Mouse (Mus musculus) adrenal gland, adult 18-20 months (tissue): Measurements from ENCODE around the gene Psmc3. TPM values are rescaled to one million over a fixed set of nuclear protein-coding genes. Genes with fewer than 3 reads are reported as not detected.

ENCODE experiments used
- DNase-seq, 2 experiments: peaks; one replicate each; pipeline ENCODE4 v3.0.0; 2021 to 2022; ENCODE audit warnings: low spot score in 2 of 2
- total RNA-seq, 2 experiments: library from RNA; stranded (reverse); gene quantifications; 1 replicate in 1 of 2; 2 replicates in 1 of 2; pipeline ENCODE4 v1.2.3; 2021

Psmc3 gene
- total RNA-seq, 2 experiments from 2014 or later: 197 to 212 TPM

DNA sequence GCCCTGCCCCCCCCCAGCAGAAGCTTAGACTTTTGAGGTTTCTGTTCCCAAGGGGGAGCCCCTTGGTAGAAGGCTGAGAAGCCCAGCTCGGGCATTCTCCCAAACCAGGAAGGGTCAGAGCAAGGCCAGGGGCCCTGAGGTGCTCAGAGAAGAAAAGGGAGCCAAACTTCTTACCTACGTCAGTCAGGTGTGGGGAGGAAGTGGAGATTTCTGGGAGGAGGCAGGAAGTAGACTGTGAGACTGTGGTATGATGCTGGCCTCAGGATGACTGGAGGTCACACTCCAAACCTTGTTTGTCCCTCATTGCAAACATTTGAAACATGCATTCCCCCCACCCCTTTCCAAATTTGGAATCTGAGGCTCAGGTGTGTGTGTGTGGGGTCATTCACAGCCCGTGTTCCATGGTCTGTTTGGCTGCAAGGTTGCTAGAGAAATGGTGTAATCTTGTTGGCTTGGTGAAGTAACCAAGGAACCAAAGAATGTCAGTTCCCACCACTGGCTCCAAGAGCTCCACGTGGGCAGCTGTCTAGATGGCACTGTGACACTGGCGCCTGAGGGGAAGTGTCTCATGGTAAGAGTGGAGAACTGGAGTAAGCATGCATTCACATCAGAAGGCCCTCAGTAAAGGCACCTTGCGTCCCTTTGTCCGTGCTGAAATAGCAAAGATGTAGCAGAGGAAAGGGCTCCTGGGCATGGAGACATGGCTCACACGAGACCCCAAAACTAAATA, 27.1 kb downstream of the Psmc3 start:
- no peak for DNase-seq

- no peak for DNase-seq
Measured at GRCm38 (mm10) chr2:91081775-91082695, 28.2 kb downstream of the Psmc3 start, which contains the start of gene Spi1. Gene Spi1, plus strand, starts transcription at chr2:91082390.

- DNase-seq: peak in 1 of 2 experiments; percentile 45
Measured at GRCm38 (mm10) chr2:91082844-91083243, 29.0 kb downstream of the Psmc3 start.

- no peak for DNase-seq
Measured at GRCm38 (mm10) chr2:91083366-91083940, 29.6 kb downstream of the Psmc3 start.

GRCm38 (mm10) chr2:91084179-91084820, 30.5 kb downstream of the Psmc3 start:
- no peak for DNase-seq

DNA sequence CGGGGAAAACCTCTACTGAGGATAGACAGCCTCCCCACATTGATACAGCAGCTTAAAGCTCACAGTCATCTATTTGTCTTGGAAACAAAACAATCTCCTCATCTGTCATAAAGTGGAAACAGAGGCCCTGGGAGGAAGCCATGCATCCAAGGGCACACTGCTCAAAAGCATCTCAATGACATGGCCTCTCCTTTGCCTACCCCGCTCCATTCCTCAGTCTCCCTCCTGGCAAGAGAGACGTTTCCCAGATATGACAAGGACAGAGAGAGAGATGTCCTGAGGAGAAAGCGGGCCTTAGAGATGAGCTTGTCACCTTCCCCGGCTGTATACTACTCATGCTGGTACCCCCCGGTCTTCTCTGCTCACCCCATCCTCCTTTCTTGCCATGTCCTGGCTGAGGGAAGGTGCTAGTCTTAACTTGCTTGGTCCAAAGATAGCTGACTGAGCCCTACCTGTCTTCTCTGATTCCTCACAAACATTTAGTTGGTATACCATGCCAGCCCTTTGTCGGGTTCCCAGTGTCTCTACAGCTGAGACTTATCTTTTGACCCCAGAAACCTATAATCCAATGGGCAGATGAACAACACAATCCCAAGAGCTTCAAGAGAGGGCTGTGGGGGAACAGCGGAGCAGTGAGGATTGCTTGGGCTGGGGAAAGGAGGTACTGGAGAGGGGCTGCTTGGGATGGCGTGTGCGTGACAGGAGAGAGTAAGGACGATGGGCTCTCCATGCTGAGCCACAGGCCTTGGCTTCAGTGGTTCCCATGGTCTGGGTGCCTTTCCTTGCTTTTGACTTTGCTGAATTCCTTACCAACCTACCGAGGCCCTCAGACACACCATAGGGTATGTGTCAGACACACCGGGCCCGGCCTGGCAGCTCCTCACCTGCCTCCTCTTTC, 31.9 kb downstream of the Psmc3 start:
- DNase-seq: no peak

DNA sequence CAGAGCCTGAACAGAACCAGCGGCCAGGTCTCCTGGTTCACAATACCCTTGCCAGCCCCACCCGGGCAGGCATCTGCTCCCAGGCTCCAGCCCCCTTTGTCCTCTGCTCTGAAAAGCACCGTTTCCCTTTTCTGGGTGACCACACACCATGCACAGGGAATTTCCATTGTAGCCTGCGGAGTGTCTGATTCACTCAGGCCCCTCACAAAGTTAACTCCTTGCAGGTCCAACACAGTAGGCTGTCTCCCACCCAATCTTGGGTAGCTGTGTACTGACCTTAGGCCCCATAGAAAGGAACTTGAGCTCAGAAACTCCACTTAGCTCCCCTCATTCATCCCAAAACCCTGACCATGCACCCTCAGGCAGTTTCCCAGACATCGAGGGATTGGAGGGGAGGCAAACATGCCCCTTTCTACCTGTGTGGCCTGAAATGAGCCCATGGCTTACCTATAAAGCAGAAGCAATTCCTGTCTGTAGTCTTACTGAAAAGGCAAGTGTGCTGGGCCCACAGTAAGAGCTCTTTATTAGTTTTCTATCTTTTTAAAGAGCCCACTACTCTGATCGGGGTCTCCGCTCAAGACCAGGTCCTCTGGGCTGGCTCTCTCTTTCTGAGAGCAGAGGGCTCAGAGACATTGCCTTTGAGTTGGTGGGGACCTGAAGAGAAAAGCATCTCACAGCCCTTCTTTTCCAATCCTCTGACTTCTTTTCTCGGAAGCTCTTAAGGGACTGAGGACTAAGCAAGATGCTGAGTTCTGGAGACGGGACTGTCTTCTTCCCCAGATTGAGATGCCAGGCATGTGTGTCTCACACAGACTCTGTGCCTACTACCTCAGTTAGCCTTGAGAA, 32.8 kb downstream of the Psmc3 start:
- DNase-seq: no peak

- DNase-seq: no peak
Measured at GRCm38 (mm10) chr2:91087453-91087852, 33.6 kb downstream of the Psmc3 start.

DNA sequence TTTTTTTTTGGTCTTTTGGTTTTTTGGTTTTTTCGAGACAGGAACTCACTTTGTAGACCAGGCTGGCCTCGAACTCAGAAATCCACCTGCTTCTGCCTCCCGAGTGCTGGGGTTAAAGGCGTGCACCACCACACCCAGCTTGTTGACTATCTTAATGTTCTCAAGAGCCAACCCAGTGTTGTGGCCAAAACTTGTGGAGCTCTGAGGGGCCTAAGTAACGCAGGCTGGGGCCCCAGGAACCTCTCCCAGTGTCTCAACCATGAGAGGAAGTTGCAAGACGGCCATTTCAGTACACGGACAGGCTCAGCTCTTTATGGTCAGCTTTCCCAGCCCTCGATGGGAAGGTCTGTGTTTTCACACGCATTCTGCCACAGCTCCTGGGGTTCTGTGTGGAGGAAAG, 35.2 kb downstream of the Psmc3 start:
- DNase-seq: no peak

GRCm38 (mm10) chr2:91090208-91090607, 36.4 kb downstream of the Psmc3 start:
- no peak for DNase-seq

- DNase-seq: no peak
Measured at GRCm38 (mm10) chr2:91090827-91091226, 37.0 kb downstream of the Psmc3 start.

DNA sequence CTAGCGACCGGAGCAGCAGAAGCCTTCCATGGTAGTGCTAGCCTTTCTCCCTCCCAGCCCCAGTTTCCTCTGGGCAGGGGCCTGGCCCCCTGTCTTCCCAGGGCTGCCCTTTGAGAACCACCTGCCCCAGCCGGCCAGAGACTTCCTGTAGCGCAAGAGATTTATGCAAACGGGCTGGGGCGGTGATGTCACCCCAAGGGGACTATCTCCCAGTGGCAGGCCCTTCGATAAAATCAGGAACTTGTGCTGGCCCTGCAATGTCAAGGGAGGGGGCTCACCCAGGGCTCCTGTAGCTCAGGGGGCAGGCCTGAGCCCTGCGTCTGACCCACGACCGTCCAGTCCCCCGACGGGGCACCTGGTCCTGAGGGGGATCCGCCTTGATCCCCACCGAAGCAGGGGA, 42.7 kb downstream of the Psmc3 start:
- no peak for DNase-seq

GRCm38 (mm10) chr2:91097015-91097414, 43.2 kb downstream of the Psmc3 start:
- no peak for DNase-seq

DNA sequence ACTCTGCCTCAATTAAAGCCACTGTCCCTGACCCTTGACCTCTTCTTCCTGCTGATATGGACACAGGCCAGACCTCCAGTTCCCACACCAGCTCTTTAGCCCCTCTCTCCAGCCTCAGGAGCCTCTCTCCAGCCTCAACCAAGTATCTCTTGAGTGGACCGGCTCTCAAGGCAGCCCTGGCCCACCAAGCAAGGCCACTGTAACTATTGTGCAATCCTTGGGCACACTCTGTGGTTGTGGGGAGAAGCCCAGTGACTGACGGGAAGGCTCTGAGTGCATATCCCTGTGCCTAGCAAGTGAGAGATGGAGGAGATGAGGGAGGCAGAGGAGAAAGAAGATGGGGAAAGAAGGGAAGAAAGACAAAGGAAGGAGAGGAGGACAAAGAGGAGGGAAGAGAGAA, 44.3 kb downstream of the Psmc3 start:
- no peak for DNase-seq

GRCm38 (mm10) chr2:91101124-91101740, 47.4 kb downstream of the Psmc3 start:
- DNase-seq: peak; percentile 88 to 94

DNA sequence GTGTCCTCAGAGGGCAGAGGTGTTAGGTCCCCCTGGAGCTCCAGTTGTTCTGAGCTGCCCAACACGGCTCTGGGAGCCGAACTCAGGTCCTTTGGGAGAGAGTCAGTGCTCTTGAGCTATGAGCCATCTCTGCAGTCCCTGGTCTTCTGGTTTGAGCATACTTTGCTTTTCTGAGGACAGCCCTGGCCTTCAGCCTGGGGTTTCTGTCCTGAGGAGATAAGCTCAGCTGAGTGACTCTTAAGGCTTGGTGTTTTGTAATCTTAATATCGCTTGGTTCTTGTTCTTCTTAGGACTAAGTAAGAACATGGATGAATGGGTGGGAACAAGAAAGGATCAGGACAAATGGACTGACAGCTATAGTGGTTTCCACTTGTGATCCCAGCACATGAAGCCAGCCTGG, 54.3 kb downstream of the Psmc3 start:
- no peak for DNase-seq

- DNase-seq: no peak
Measured at GRCm38 (mm10) chr2:91109241-91109640, 55.4 kb downstream of the Psmc3 start.

DNA sequence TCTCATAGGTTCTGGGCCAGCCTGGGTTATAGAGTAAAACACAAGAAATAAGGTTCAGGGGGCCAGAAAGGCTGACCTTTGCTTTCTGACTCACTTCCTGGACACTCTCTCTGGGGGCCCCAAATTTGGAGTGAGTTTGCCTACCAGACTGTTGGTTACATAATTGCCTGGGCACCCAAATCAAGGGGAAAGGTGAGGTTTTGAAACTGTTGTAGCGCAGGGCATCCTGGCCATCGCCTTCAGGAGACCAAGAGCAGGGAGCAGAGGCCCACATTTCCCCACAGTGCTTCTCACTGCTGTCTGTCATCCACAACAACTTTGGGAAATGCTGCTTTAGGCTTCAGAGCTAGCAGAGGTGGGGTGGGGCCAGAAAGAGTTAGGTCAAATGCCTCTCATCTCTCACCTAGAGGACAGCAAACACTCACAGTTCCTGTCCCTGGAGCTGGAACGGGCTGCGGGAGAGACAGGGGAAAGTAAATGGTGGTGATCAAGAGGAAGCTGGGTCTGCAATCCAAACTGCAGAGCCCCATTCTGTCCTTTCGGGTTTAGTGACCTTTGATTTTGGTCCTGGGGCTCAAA, 56.1 kb downstream of the Psmc3 start:
- no peak for DNase-seq

- no peak for DNase-seq
Measured at GRCm38 (mm10) chr2:91110429-91110828, 56.6 kb downstream of the Psmc3 start.
